Comparison of ENCODE assay signal across 8 mouse cellular contexts in genomic region chr4:59928347-59928746, GRCm38 (mm10). TPM values are rescaled to one million over a fixed set of nuclear protein-coding genes. Genes with fewer than 3 reads are reported as not detected.
A peak's percentile ranks its signal among the peaks of the same experiment; 100 is the strongest.
DNase-seq lines count a peak whose midpoint lies in the region; ATAC-seq and TF ChIP-seq lines count a peak whose summit lies in the region.

No protein-coding gene starts in this region.

- no peaks in the 10 kb centered on the region; the same call in 1 of the 2 replicates for H3K4me1 ChIP-seq in embryonic fibroblast, embryonic 13.5 days (ENCODE audit: control insufficient read depth, insufficient read depth, low read length)
- H3K4me1 ChIP-seq in lung, embryonic 15.5 days: no peaks in the 10 kb centered on the region

- TF ChIP-seq POLR2A in embryonic fibroblast, embryonic 13.5 days (IDR thresholded peaks at IDR 0.05; ENCODE audit: low read depth, low read length): no peak

- peak; percentile 28 for DNase-seq in CD8-positive naive resting alpha-beta T cell, adult 2 months (ENCODE audit: low read depth in 2 of 2, low spot score in 2 of 2)
- DNase-seq in adrenal gland, postnatal 25 days: peak; percentile 57
- DNase-seq in heart, postnatal 10 days: peak; percentile 81 to 82
- peak; percentile 71 to 82 for DNase-seq in kidney, postnatal 4 days
- peak; percentile 73 to 75 for DNase-seq in right cerebral cortex, adult 2 months (ENCODE audit: low spot score in 2 of 2)
- DNase-seq in urinary bladder, postnatal 14 days (ENCODE audit: low spot score): peak; percentile 78

- no peaks in the 10 kb centered on the region for H3K27me3 ChIP-seq in lung, embryonic 15.5 days

- intact Hi-C loops in heart, postnatal 10 days (cut with DNase I): loop anchor here (1.0 to 2.0 kb wide), 2 partner anchors 54 to 142 kb away; no protein-coding TSS in a partner anchor

- no peak overlapping the region for H3K9ac ChIP-seq in lung, embryonic 15.5 days

- peak; percentile 52; the same call in 1 of the 2 replicates for ATAC-seq in lung, embryonic 15.5 days (ENCODE audit: borderline replicate concordance, extremely low read depth, low FRiP score, low TSS enrichment)

- H3K9me3 ChIP-seq in lung, embryonic 15.5 days: no peaks in the 10 kb centered on the region

- 23% methylated on average over 6 of the region's 6 CpGs for WGBS in lung, embryonic 15.5 days

- H3K36me3 ChIP-seq in lung, embryonic 15.5 days: no peaks in the 10 kb centered on the region

- H3K4me3 ChIP-seq in embryonic fibroblast, embryonic 13.5 days (ENCODE audit: insufficient read depth, low read length): no peak overlapping the region
- no peak overlapping the region for H3K4me3 ChIP-seq in lung, embryonic 15.5 days

- H3K27ac ChIP-seq in embryonic fibroblast, embryonic 13.5 days (ENCODE audit: insufficient read depth, low read length): no peak overlapping the region
- no peak overlapping the region for H3K27ac ChIP-seq in lung, embryonic 15.5 days

- TF ChIP-seq CTCF in embryonic fibroblast, embryonic 13.5 days (IDR thresholded peaks at IDR 0.05; ENCODE audit: borderline replicate concordance, insufficient read depth, low read length): peak; percentile 63

- no peak overlapping the region for H3K4me2 ChIP-seq in lung, embryonic 15.5 days

RNA-seq across cellular contexts. Expression of gene Slc46a2, which starts 13.5 kb away (rescaled TPM):
- not detected in 2 replicates for total RNA-seq in adrenal gland, postnatal 25 days (2021)
- not detected in 2 replicates for polyA plus RNA-seq in embryonic fibroblast, embryonic 13.5 days (2011; ENCODE audit: insufficient read length, low read depth, missing spikeins)
- under 1 TPM; 0.12 to 0.37 TPM for total RNA-seq in heart, postnatal 10 days (2021)
- polyA plus RNA-seq in lung, embryonic 15.5 days (2015; fragmentation: Nextera tagmentation; extraction: Ambion mirVana): 0.70 and 3.4 TPM in 2 replicates

RNA-seq across cellular contexts. Expression of gene Mup4, which starts 32.2 kb away (rescaled TPM):
- not detected in 2 replicates for total RNA-seq in adrenal gland, postnatal 25 days (2021)
- not detected in 2 replicates for polyA plus RNA-seq in embryonic fibroblast, embryonic 13.5 days (2011; ENCODE audit: insufficient read length, low read depth, missing spikeins)
- not detected for total RNA-seq in heart, postnatal 10 days (2021)
- polyA plus RNA-seq in lung, embryonic 15.5 days (2015; fragmentation: Nextera tagmentation; extraction: Ambion mirVana): not detected in 2 replicates

RNA-seq across cellular contexts. Expression of gene Mup6, which starts 35.7 kb away (rescaled TPM):
- total RNA-seq in adrenal gland, postnatal 25 days (2021): not detected in 2 replicates
- not detected in 2 replicates for polyA plus RNA-seq in embryonic fibroblast, embryonic 13.5 days (2011; ENCODE audit: insufficient read length, low read depth, missing spikeins)
- not detected for total RNA-seq in heart, postnatal 10 days (2021)
- not detected in 2 replicates for polyA plus RNA-seq in lung, embryonic 15.5 days (2015; fragmentation: Nextera tagmentation; extraction: Ambion mirVana)

Comparison
In these comparisons a context has a peak if more than half of its experiments do, and no peak if none do; other contexts are left out.
1. DNase-seq: peak in every context shown above with its lines; median percentile 82 in heart, postnatal 10 days; 78 in urinary bladder, postnatal 14 days; 76 in kidney, postnatal 4 days; 74 in right cerebral cortex, adult 2 months; 57 in adrenal gland, postnatal 25 days; 28 in CD8-positive naive resting alpha-beta T cell, adult 2 months.